ENCODE assay signal across 20 mouse cellular contexts in genomic region chr2:77801009-77801408, GRCm38 (mm10). TPM values are rescaled to one million over a fixed set of nuclear protein-coding genes. Genes with fewer than 3 reads are reported as not detected.
DNase-seq lines count a peak whose midpoint lies in the region; TF ChIP-seq lines count a peak whose summit lies in the region.
"Had no signal": no experiment of that assay in that cellular context is flagged by ENCODE, and none has a peak within 500 bp of the region (broad histone marks: within the 10 kb centered on the region; RNA-seq: fewer than 3 reads in every experiment).

No protein-coding gene starts in this region.

- no peak overlapping the region for H3K4me3 ChIP-seq in cerebellum, adult 2 months (replicated peaks; ENCODE audit: insufficient read depth, low read depth, low read length)

- H3K4me1 ChIP-seq in cerebellum, adult 2 months (ENCODE audit: control insufficient read depth, insufficient read depth, low read length): peaks cover 61% of the 10 kb centered on the region

- 11% methylated on average over 5 of the region's 5 CpGs for WGBS in cerebellum, adult 2 months

- peak; percentile 52 to 60 for DNase-seq in cerebellum, adult 2 months
- no peak for DNase-seq in cerebellum, postnatal 4 days (ENCODE audit: low spot score in 2 of 2)
- DNase-seq in cerebellum, postnatal 36 days: peak; percentile 36 to 38
- no peak for DNase-seq in cerebellum, adult 8-10 months
- peak; percentile 58 for DNase-seq in heart, adult 11 months
- no peak for DNase-seq in heart, adult 18-20 months
- peak; percentile 49 for DNase-seq in brain, adult 2 months (ENCODE audit: low read depth, low spot score)
- DNase-seq in natural killer cell, adult 2 months (ENCODE audit: low spot score in 2 of 2): no peak
- DNase-seq: adrenal gland, adult 2 months; adrenal gland, adult 8-10 months; adrenal gland, postnatal 10 days; adrenal gland, postnatal 14 days; adrenal gland, postnatal 25 days; adrenal gland, postnatal 36 days; B cell, adult 2 months; cerebellum, adult 11 months; cerebellum, adult 11-12 months had no signal

- no peak for TF ChIP-seq CTCF in cerebellum, adult 2 months (IDR thresholded peaks at IDR 0.05; ENCODE audit: borderline replicate concordance, insufficient read depth, low read depth, low read length)

- no peak for TF ChIP-seq POLR2A in cerebellum, adult 2 months (IDR thresholded peaks at IDR 0.05; ENCODE audit: borderline replicate concordance, insufficient read depth, low read length)

- no peaks in the 10 kb centered on the region for H3K27me3 ChIP-seq in cerebellum, adult 2 months (ENCODE audit: control insufficient read depth, insufficient read depth, low read length)
- H3K27me3 ChIP-seq: CH12.LX had no signal

- H3K27ac ChIP-seq in cerebellum, adult 2 months (ENCODE audit: insufficient read depth, low read length): peak overlapping the region; percentile 81

RNA-seq across cellular contexts. Expression of gene Zfp385b, which starts 18.4 kb away (rescaled TPM):
- polyA plus RNA-seq in cerebellum, adult 2 months (2012; rRNA removed): 66.9 and 77.4 TPM in 2 replicates
- total RNA-seq in heart, adult 18-20 months (2021): 1 to 10 TPM; 7.3 to 9.4 TPM
- total RNA-seq: CH12.LX, MEL had no signal
- polyA plus RNA-seq: G1E had no signal

Comparison
In these comparisons a context has a peak if more than half of its experiments do, and no peak if none do; other contexts are left out.
1. DNase-seq: peak in cerebellum, adult 2 months (2 of 2), cerebellum, postnatal 36 days (2 of 2), heart, adult 11 months (single experiment) and brain, adult 2 months (single experiment); none in cerebellum, postnatal 4 days (0 of 2), cerebellum, adult 8-10 months (single experiment), heart, adult 18-20 months (0 of 2) and natural killer cell, adult 2 months (0 of 2).